Mouse (Mus musculus) c-Kit-positive CD71-positive TER-119-positive erythroid progenitor cells, embryonic 14.5 days (primary cell): Measurements from ENCODE around the gene Tas2r104.

ENCODE experiments used
- DNase-seq: peaks from one replicate; pipeline ENCODE4 v3.0.0-alpha.2; 2013; ENCODE audit warnings: low spot score

Gene Tas2r104

GRCm38 (mm10) chr6:131685644-131686043 lies at the start of gene Tas2r104:
Gene Tas2r104 (minus strand): TSS chr6:131685744.
- DNase-seq: no peak

GRCm38 (mm10) chr6:131712803-131713202 lies 27.3 kb upstream of the Tas2r104 start:
- DNase-seq: no peak

GRCm38 (mm10) chr6:131689963-131690362 lies 4.4 kb upstream of the Tas2r104 start, which contains the start of gene Tas2r114:
Gene Tas2r114 (minus strand): TSS chr6:131690063.
- no peak for DNase-seq

- DNase-seq: no peak
These were observed 1.9 kb upstream of the Tas2r104 start, which contains the start of gene Tas2r105 for GRCm38 (mm10) chr6:131687395-131687794. Gene Tas2r105 (minus strand): TSS chr6:131687495.

- no peak for DNase-seq
These were observed 6.8 kb downstream of the Tas2r104 start, which contains the start of gene Tas2r106 for GRCm38 (mm10) chr6:131678786-131679185. Gene Tas2r106 (minus strand): TSS chr6:131678886.

- DNase-seq: no peak
These were observed 25.5 kb downstream of the Tas2r104 start, which contains the start of gene Tas2r107 for GRCm38 (mm10) chr6:131660049-131660448. Gene Tas2r107 (minus strand): TSS chr6:131660149.
